ENCODE assay signal across 26 mouse cellular contexts in genomic region chr14:74816705-74817104, GRCm38 (mm10).
DNase-seq lines count a peak whose midpoint lies in the region; ATAC-seq and TF ChIP-seq lines count a peak whose summit lies in the region.
"Had no signal": no experiment of that assay in that cellular context is flagged by ENCODE, and none has a peak within 500 bp of the region (broad histone marks: within the 10 kb centered on the region; RNA-seq: fewer than 3 reads in every experiment).

No protein-coding gene starts in this region.

- H3K36me3 ChIP-seq in forebrain, embryonic 11.5 days (ENCODE audit: control insufficient read depth, insufficient read depth, low read length): no peaks in the 10 kb centered on the region
- peaks cover 4% of the 10 kb centered on the region; the same call in 1 of the 2 replicates for H3K36me3 ChIP-seq in forebrain, postnatal 0 days (ENCODE audit: insufficient read depth)
- H3K36me3 ChIP-seq in hindbrain, embryonic 11.5 days (ENCODE audit: control insufficient read depth, insufficient read depth, low read length): no peaks in the 10 kb centered on the region
- 0 out of 2 replicates have a peak, but pooled peaks cover 3% of the 10 kb centered on the region for H3K36me3 ChIP-seq in hindbrain, embryonic 12.5 days
- no peaks in the 10 kb centered on the region for H3K36me3 ChIP-seq in midbrain, embryonic 15.5 days (replicated peaks)
- H3K36me3 ChIP-seq: G1E; neural tube, embryonic 13.5 days had no signal

- 25% methylated on average over 6 of the region's 6 CpGs for WGBS in forebrain, embryonic 11.5 days
- WGBS in forebrain, postnatal 0 days: 34% methylated on average over 6 of the region's 6 CpGs
- WGBS in hindbrain, embryonic 11.5 days: 48% methylated on average over 6 of the region's 6 CpGs
- 34% methylated on average over 6 of the region's 6 CpGs for WGBS in hindbrain, embryonic 12.5 days
- 26% methylated on average over 6 of the region's 6 CpGs for WGBS in midbrain, embryonic 15.5 days

- no peaks in the 10 kb centered on the region for H3K27me3 ChIP-seq in forebrain, embryonic 11.5 days (ENCODE audit: control insufficient read depth, insufficient read depth, low read length)
- no peaks in the 10 kb centered on the region for H3K27me3 ChIP-seq in forebrain, postnatal 0 days (ENCODE audit: insufficient read depth, low read length)
- no peaks in the 10 kb centered on the region for H3K27me3 ChIP-seq in hindbrain, embryonic 11.5 days (ENCODE audit: control insufficient read depth, insufficient read depth, low read length)
- H3K27me3 ChIP-seq in hindbrain, embryonic 12.5 days: no peaks in the 10 kb centered on the region
- no peaks in the 10 kb centered on the region for H3K27me3 ChIP-seq in midbrain, embryonic 15.5 days (replicated peaks)
- H3K27me3 ChIP-seq: limb, embryonic 12.5 days; liver, embryonic 15.5 days; neural tube, embryonic 13.5 days had no signal

- no peak for TF ChIP-seq CTCF in forebrain, postnatal 0 days (IDR thresholded peaks at IDR 0.05; ENCODE audit: low read depth)
- no peak for TF ChIP-seq CTCF in brain, embryonic 14.5 days (IDR thresholded peaks at IDR 0.05; ENCODE audit: borderline replicate concordance, extremely low read depth, insufficient read depth, insufficient read length)

- no peaks in the 10 kb centered on the region for H3K9me3 ChIP-seq in forebrain, embryonic 11.5 days (ENCODE audit: control insufficient read depth, low read length)
- H3K9me3 ChIP-seq in forebrain, postnatal 0 days (ENCODE audit: low read length): no peaks in the 10 kb centered on the region
- H3K9me3 ChIP-seq in hindbrain, embryonic 11.5 days (ENCODE audit: control insufficient read depth, low read length): no peaks in the 10 kb centered on the region
- H3K9me3 ChIP-seq in hindbrain, embryonic 12.5 days (replicated peaks): no peaks in the 10 kb centered on the region
- no peaks in the 10 kb centered on the region for H3K9me3 ChIP-seq in midbrain, embryonic 15.5 days
- H3K9me3 ChIP-seq: G1E; limb, embryonic 12.5 days; liver, embryonic 15.5 days; neural tube, embryonic 13.5 days had no signal

- H3K4me3 ChIP-seq in forebrain, embryonic 11.5 days (ENCODE audit: low read depth, low read length): no peak overlapping the region
- H3K4me3 ChIP-seq in forebrain, postnatal 0 days (ENCODE audit: low read depth, low read length): no peak overlapping the region
- H3K4me3 ChIP-seq in hindbrain, embryonic 11.5 days (ENCODE audit: low read depth, low read length): no peak overlapping the region
- no peak overlapping the region for H3K4me3 ChIP-seq in hindbrain, embryonic 12.5 days
- no peak overlapping the region for H3K4me3 ChIP-seq in midbrain, embryonic 15.5 days
- H3K4me3 ChIP-seq: erythroblast, embryonic 14.5 days; limb, embryonic 12.5 days; liver, embryonic 15.5 days; neural tube, embryonic 13.5 days had no signal

- peak; percentile 53; the same call in 1 of the 2 replicates for ATAC-seq in forebrain, embryonic 11.5 days (replicated peaks; ENCODE audit: low FRiP score)
- ATAC-seq in forebrain, postnatal 0 days: no peak
- peak; percentile 57; the same call in 1 of the 2 replicates for ATAC-seq in hindbrain, embryonic 11.5 days (ENCODE audit: low FRiP score)
- ATAC-seq in hindbrain, embryonic 12.5 days (ENCODE audit: low FRiP score): no peak
- 0 out of 2 replicates have a peak, but pooled peaks have one; percentile 16 for ATAC-seq in midbrain, embryonic 15.5 days (replicated peaks)
- ATAC-seq in activated CD4-positive, CD25-positive, alpha-beta regulatory T cell, adult 4 months: no peak

- no peak overlapping the region for H3K9ac ChIP-seq in forebrain, embryonic 11.5 days (ENCODE audit: low read length)
- H3K9ac ChIP-seq in forebrain, postnatal 0 days: no peak overlapping the region
- H3K9ac ChIP-seq in hindbrain, embryonic 11.5 days (ENCODE audit: low read depth, low read length): no peak overlapping the region
- no peak overlapping the region for H3K9ac ChIP-seq in hindbrain, embryonic 12.5 days
- no peak overlapping the region for H3K9ac ChIP-seq in midbrain, embryonic 15.5 days
- H3K9ac ChIP-seq: limb, embryonic 12.5 days; liver, embryonic 15.5 days; lung, embryonic 14.5 days; neural tube, embryonic 13.5 days had no signal

- DNase-seq in forebrain, embryonic 11.5 days (ENCODE audit: low spot score): no peak
- no peak for DNase-seq in forebrain, postnatal 0 days
- peak; percentile 38 for DNase-seq in hindbrain, embryonic 11.5 days (ENCODE audit: low spot score)
- peak; percentile 54 for DNase-seq in brain, embryonic 14.5 days (ENCODE audit: low read depth)
- DNase-seq in right cerebral cortex, postnatal 10 days (ENCODE audit: low spot score in 2 of 2): no peak
- DNase-seq: adrenal gland, postnatal 14 days; cerebellum, adult 18-20 months; cerebellum, postnatal 14 days; gastrocnemius, postnatal 14 days; heart, postnatal 36 days; kidney, adult 11 months; kidney, postnatal 14 days; layer of hippocampus, adult 9-11 months; lung, embryonic 14.5 days; lung, postnatal 14 days; right cerebral cortex, postnatal 25 days; thymus, postnatal 14 days had no signal

- no peak overlapping the region for H3K27ac ChIP-seq in forebrain, embryonic 11.5 days (ENCODE audit: low read depth, low read length)
- H3K27ac ChIP-seq in forebrain, postnatal 0 days (ENCODE audit: low read depth, low read length): no peak overlapping the region
- H3K27ac ChIP-seq in hindbrain, embryonic 11.5 days (ENCODE audit: low read depth, low read length): no peak overlapping the region
- no peak overlapping the region for H3K27ac ChIP-seq in hindbrain, embryonic 12.5 days
- H3K27ac ChIP-seq in midbrain, embryonic 15.5 days: no peak overlapping the region
- H3K27ac ChIP-seq: limb, embryonic 12.5 days; liver, embryonic 15.5 days; neural tube, embryonic 13.5 days had no signal

- TF ChIP-seq POLR2A in brain, embryonic 14.5 days (IDR thresholded peaks at IDR 0.05; ENCODE audit: borderline replicate concordance, extremely low read depth, insufficient read depth, insufficient read length, poor library complexity, severe bottlenecking): no peak

- H3K4me2 ChIP-seq in forebrain, embryonic 11.5 days (ENCODE audit: low read depth, low read length, severe bottlenecking): no peak overlapping the region
- H3K4me2 ChIP-seq in forebrain, postnatal 0 days (ENCODE audit: low read depth): no peak overlapping the region
- H3K4me2 ChIP-seq in hindbrain, embryonic 11.5 days (replicated peaks; ENCODE audit: low read depth, low read length): no peak overlapping the region
- H3K4me2 ChIP-seq in hindbrain, embryonic 12.5 days (replicated peaks): no peak overlapping the region
- H3K4me2 ChIP-seq in midbrain, embryonic 15.5 days: no peak overlapping the region
- H3K4me2 ChIP-seq: heart, embryonic 11.5 days; limb, embryonic 12.5 days; liver, embryonic 15.5 days; lung, embryonic 14.5 days; neural tube, embryonic 13.5 days had no signal

- H3K4me1 ChIP-seq in forebrain, embryonic 11.5 days (replicated peaks; ENCODE audit: control insufficient read depth, insufficient read depth, low read length): no peaks in the 10 kb centered on the region
- H3K4me1 ChIP-seq in forebrain, postnatal 0 days (ENCODE audit: insufficient read depth): no peaks in the 10 kb centered on the region
- H3K4me1 ChIP-seq in hindbrain, embryonic 11.5 days (replicated peaks; ENCODE audit: control insufficient read depth, insufficient read depth, low read length): no peaks in the 10 kb centered on the region
- peaks cover 10% of the 10 kb centered on the region for H3K4me1 ChIP-seq in hindbrain, embryonic 12.5 days
- H3K4me1 ChIP-seq in midbrain, embryonic 15.5 days: peaks cover 14% of the 10 kb centered on the region; the same call in 1 of the 2 replicates

Comparison
In these comparisons a context has a peak if more than half of its experiments do, and no peak if none do; other contexts are left out.
1. ATAC-seq: peak in forebrain, embryonic 11.5 days (single experiment), hindbrain, embryonic 11.5 days (single experiment) and midbrain, embryonic 15.5 days (single experiment); none in forebrain, postnatal 0 days (single experiment), hindbrain, embryonic 12.5 days (single experiment) and activated CD4-positive, CD25-positive, alpha-beta regulatory T cell, adult 4 months (single experiment).
2. DNase-seq: peak in hindbrain, embryonic 11.5 days (single experiment) and brain, embryonic 14.5 days (single experiment); none in forebrain, embryonic 11.5 days (single experiment), forebrain, postnatal 0 days (single experiment) and right cerebral cortex, postnatal 10 days (0 of 2).